Mouse (Mus musculus) ovary, postnatal 10 days (tissue): ENCODE results near the gene Lima1.

ENCODE experiments used
- DNase-seq: peaks from one replicate; pipeline ENCODE4 v3.0.0; 2022; ENCODE audit warnings: low spot score

The Lima1 gene

DNA sequence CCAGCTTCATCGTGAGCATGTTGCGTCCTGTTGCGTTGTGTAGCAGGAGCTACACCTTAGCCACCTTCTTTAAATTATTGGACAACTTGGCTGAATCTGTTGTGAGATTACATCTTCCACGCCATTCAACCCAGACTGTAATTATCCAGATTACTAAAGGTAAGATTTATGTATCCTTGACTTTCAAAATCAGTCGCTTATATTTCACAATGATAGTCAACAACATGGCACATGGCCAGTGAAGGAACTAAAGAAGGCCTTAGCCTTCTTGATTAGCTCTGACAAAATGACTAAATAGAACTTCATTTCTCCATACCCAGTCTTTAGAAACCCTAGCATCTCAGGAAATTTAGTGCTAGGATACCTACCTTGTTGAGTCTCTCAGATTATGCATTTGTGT is 142.1 kb downstream of the Lima1 start:
- no peak for DNase-seq

DNA sequence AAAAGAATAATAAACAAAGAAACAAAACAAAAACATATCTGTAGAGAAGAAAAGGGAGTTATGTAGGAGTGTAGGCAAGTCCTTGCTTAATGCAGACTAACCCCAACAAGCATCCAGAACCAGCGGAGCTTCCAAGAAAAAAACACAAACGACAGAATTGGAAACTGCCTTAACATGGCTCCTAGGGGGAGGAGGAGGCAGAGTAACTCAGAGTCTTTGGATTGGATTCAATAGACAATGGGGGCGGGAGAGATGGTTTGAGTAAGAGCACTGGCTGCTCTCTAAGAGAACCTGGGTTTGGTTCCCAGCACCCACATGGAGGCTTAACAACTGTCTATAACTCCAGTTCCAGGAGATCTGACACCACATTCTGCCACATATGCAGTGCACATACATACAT is 143.6 kb downstream of the Lima1 start:
- no peak for DNase-seq

DNA sequence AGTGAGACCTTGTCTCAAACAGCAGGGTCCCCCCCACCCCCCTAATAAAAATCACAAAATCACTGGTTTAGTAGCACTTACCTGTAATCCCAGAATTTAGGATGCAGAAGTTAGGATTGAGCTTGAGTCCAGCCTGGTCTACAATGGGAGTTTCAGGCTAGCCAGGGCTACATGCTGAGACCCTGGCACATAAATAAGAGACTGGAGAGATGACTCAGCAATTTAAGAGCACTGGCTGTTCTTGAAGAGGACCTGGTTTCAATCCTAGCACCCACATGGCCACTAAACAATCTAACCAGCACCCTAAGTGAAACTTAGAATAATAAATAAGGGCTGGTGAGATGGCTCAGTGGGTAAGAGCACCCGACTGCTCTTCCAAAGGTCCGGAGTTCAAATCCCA is 144.1 kb downstream of the Lima1 start:
- no peak for DNase-seq

DNA sequence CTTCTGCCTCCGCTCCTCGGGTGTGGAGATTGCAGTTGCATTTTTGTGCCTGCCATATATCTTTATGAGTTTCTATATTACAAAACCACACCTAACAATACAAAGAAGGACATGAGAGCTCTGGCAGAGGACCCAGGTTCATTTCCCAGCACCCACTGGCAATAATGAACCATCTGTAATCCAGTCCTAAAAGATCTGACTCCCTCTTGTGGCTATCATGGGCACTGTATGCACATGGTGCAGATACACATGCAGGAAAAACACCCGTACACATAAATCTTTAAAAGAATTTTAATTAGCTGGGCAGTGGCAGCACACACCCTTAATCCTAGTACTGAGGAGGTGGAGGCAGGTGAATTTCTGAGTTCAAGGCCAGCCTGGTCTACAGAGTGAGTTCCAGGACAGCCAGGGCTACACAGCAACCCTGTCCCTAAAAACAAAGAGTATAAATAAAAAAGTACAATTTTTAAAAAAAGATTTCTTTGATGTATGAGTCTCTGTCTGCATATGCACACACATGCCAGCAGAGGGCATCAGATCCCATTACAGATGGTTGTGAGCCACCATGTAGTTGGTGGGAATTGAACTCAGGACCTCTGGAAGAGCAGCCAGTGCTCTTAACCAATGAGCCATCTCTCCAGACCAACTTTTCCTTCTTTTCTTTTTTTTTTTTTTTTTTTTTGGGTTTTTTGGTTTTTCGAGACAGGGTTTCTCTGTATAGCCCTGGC is 146.0 kb downstream of the Lima1 start:
- no peak for DNase-seq
